Mouse (Mus musculus) effector memory CD4-positive, alpha-beta T cell, adult 5 months (primary cell): ENCODE results near the gene Ahdc1. TPM values are rescaled to one million over a fixed set of nuclear protein-coding genes. Genes with fewer than 3 reads are reported as not detected.

Source experiments
- polyA plus RNA-seq: library from polyadenylated mRNA; unstranded; fragments of 100-300 nt; shearing (Covaris generic); gene quantifications from one replicate; pipeline ENCODE4 v1.2.1, GENCODE M21; 2017

Ahdc1 gene
- polyA plus RNA-seq, result 5.4 TPM

GRCm38 (mm10) chr4:133011028-133011820, at the start of gene Ahdc1:
TSS of gene Ahdc1 (plus strand) at chr4:133011260.

DNA sequence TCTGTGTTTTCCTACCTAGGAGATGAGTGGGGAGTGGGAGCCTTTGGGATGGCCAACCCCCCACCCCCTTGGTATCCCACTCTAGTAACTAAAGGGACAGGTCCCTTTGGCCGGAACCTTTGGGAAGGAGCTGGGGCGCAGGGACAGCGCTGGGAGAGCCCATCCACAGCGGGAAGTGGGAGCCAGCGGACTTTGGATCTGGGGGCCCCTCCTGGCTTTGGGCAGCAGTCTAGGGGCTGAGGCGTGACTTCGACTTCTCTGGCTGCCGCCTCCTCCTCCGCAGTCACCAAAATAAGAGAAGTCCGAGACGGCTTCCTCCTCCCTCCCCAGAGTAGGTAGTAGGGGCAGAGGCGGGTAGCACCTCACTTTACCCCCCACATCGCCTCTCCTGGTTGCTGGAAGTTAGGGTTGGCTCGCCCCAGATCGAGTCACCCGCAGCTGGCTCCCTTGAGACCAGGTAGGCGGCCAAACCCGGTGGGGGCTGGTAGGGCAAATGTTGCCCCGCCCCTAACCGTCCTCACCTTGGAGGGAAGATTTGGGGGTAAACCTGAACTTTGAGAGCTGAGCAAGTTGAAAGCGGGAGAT, 37.2 kb upstream of the Ahdc1 start, which contains the start of gene Fgr:
Gene Fgr, plus strand, starts transcription at position 282 of the 585 bp plus-strand sequence.

Other genes with a start within 250 kb of the Ahdc1 start
- 120 TPM for gene Rpa2, start 242.9 kb upstream of the Ahdc1 start, polyA plus RNA-seq
- gene Themis2, start 214.9 kb upstream of the Ahdc1 start, polyA plus RNA-seq, result 5.3 TPM
- gene Ppp1r8, start 168.1 kb upstream of the Ahdc1 start, polyA plus RNA-seq, result 35.2 TPM
- gene Stx12, start 126.8 kb upstream of the Ahdc1 start, polyA plus RNA-seq, result 30.1 TPM
- 54.4 TPM for gene Fam76a, start 88.7 kb upstream of the Ahdc1 start, polyA plus RNA-seq
- 0.55 TPM for gene Fgr, start 37.2 kb upstream of the Ahdc1 start, polyA plus RNA-seq
- gene Wasf2, start 119.2 kb downstream of the Ahdc1 start, polyA plus RNA-seq, result 110 TPM
- gene Cd164l2, start 200.9 kb downstream of the Ahdc1 start, polyA plus RNA-seq, result not detected
- 0.69 TPM for gene Gpr3, start 201.3 kb downstream of the Ahdc1 start, polyA plus RNA-seq
- gene Map3k6, start 229.6 kb downstream of the Ahdc1 start, polyA plus RNA-seq, result not detected